Mouse (Mus musculus) liver, embryonic 16.5 days (tissue): ENCODE measurements at regions not wholly inside any gene's neighbourhood (a gene's known extent, or its start where the extent isn't known, plus 50 kb on each side); places are given as distances from the start of the nearest gene placed in this dataset.

Experiments used
- ATAC-seq: fragments of 200-750 bp; cut with Nextera tagmentation; 2 replicates; pipeline ENCODE4 v1.8.0; 2017; ENCODE audit warnings: low read depth, mild to moderate bottlenecking, moderate number of reproducible peaks, moderate library complexity
- H3K27ac ChIP-seq: fragments of 300-500 bp; sonication (generic); 2 replicates; pipeline ENCODE4 v1.5.1; 2014; ENCODE audit warnings: mild to moderate bottlenecking, low read length
- H3K27me3 ChIP-seq: fragments of 300-500 bp; sonication (generic); 2 replicates; pipeline ENCODE4 v1.6.1; 2014; ENCODE audit warnings: low read depth, low read length, mixed read lengths; ENCODE audit not compliant: control insufficient read depth, insufficient read depth
- H3K36me3 ChIP-seq: fragments of 300-500 bp; sonication (generic); 2 replicates; pipeline ENCODE4 v1.6.1; 2014; ENCODE audit warnings: mild to moderate bottlenecking; ENCODE audit not compliant: control insufficient read depth, insufficient read depth
- H3K4me1 ChIP-seq: fragments of 300-500 bp; sonication (generic); 2 replicates; pipeline ENCODE4 v1.6.1; 2014; ENCODE audit warnings: low read depth, low read length, mixed read lengths; ENCODE audit not compliant: control insufficient read depth
- H3K4me2 ChIP-seq: fragments of 300-500 bp; sonication (generic); 2 replicates; pipeline ENCODE4 v1.6.1; 2014; ENCODE audit warnings: low read depth, low read length, mixed read lengths
- H3K4me3 ChIP-seq: fragments of 300-500 bp; sonication (generic); 2 replicates; pipeline ENCODE4 v1.5.1; 2014; ENCODE audit warnings: low read depth, mild to moderate bottlenecking, low read length
- H3K9ac ChIP-seq: fragments of 300-500 bp; sonication (generic); 2 replicates; pipeline ENCODE4 v1.6.1; 2014; ENCODE audit warnings: low read depth, low read length
- H3K9me3 ChIP-seq: fragments of 300-500 bp; sonication (generic); replicated peaks from 2 replicates; pipeline ENCODE4 v1.6.1; 2016; ENCODE audit warnings: low read length; ENCODE audit not compliant: control insufficient read depth
- WGBS: fragments of 180-500 bp; shearing (Covaris S2); extraction: QIAGEN DNeasy Blood & Tissue Kit; methylation state at CpG from one replicate; pipeline ENCODE4 v1.1.7; 2014; ENCODE audit not compliant: insufficient replicate concordance; 5-methylcytosine and 5-hydroxymethylcytosine counted together

GRCm38 (mm10) chr9:77845664-77846290 lies 71.4 kb upstream of the Elovl5 start:
- 72% methylated on average over 11 of the region's 11 CpGs for WGBS
- no peaks in the 10 kb centered on the region for H3K9me3 ChIP-seq
- no peak overlapping the region for H3K27ac ChIP-seq
- H3K4me2 ChIP-seq, result no peak overlapping the region
- H3K9ac ChIP-seq, result no peak overlapping the region
- no peaks in the 10 kb centered on the region for H3K36me3 ChIP-seq
- H3K27me3 ChIP-seq, result no peaks in the 10 kb centered on the region
- peak; percentile 68 for ATAC-seq
- no peak overlapping the region for H3K4me3 ChIP-seq
- H3K4me1 ChIP-seq, result no peaks in the 10 kb centered on the region

DNA sequence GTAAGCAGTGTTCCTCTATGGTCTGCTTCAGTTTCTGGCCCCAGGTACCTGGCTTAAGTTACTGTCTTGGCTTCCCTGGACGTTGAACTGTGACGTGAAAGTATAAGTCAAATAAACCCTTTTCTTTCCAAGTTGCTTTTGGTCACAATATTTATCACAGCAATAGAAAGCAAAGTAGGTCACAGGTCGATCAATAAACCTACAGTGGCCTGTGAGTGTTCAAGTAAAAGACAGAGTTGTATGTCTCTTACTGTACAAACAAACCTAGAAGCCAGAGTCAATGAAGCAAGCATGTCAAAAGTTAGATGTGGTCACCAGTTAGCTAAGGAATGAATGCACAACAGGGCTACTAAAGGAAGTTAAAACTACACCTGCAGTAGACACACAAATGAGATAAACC lies 68.6 kb upstream of the Elovl5 start:
- Histone ChIP-seq H3K4me1 (no peaks in the 10 kb centered on the region), H3K4me3 (no peak overlapping the region), H3K36me3 (no peaks in the 10 kb centered on the region), H3K9ac (no peak overlapping the region), H3K27ac (peak overlapping the region; percentile 39; the same call in 1 of the 2 replicates), H3K9me3 (no peaks in the 10 kb centered on the region), H3K4me2 (no peak overlapping the region), H3K27me3 (no peaks in the 10 kb centered on the region)
- 45% methylated on average over 3 of the region's 3 CpGs for WGBS
- peak; percentile 61 for ATAC-seq

- WGBS, result 70% methylated on average over 4 of the region's 4 CpGs
- H3K4me3 ChIP-seq, result no peak overlapping the region
- H3K36me3 ChIP-seq, result no peaks in the 10 kb centered on the region
- no peaks in the 10 kb centered on the region for H3K4me1 ChIP-seq
- H3K9ac ChIP-seq, result no peak overlapping the region
- H3K9me3 ChIP-seq, result no peaks in the 10 kb centered on the region
- H3K4me2 ChIP-seq, result no peak overlapping the region
- H3K27me3 ChIP-seq, result no peaks in the 10 kb centered on the region
- H3K27ac ChIP-seq, result no peak overlapping the region
- ATAC-seq, result no peak
Measured at GRCm38 (mm10) chr9:77849343-77849742, 67.8 kb upstream of the Elovl5 start.

- Histone ChIP-seq H3K27ac (no peak overlapping the region), H3K4me1 (no peaks in the 10 kb centered on the region), H3K9ac (no peak overlapping the region), H3K9me3 (no peaks in the 10 kb centered on the region), H3K4me2 (no peak overlapping the region), H3K27me3 (no peaks in the 10 kb centered on the region), H3K4me3 (no peak overlapping the region), H3K36me3 (no peaks in the 10 kb centered on the region)
- 61% methylated on average over 6 of the region's 6 CpGs for WGBS
- no peak for ATAC-seq
Measured at GRCm38 (mm10) chr9:77851336-77851735, 65.8 kb upstream of the Elovl5 start.

DNA sequence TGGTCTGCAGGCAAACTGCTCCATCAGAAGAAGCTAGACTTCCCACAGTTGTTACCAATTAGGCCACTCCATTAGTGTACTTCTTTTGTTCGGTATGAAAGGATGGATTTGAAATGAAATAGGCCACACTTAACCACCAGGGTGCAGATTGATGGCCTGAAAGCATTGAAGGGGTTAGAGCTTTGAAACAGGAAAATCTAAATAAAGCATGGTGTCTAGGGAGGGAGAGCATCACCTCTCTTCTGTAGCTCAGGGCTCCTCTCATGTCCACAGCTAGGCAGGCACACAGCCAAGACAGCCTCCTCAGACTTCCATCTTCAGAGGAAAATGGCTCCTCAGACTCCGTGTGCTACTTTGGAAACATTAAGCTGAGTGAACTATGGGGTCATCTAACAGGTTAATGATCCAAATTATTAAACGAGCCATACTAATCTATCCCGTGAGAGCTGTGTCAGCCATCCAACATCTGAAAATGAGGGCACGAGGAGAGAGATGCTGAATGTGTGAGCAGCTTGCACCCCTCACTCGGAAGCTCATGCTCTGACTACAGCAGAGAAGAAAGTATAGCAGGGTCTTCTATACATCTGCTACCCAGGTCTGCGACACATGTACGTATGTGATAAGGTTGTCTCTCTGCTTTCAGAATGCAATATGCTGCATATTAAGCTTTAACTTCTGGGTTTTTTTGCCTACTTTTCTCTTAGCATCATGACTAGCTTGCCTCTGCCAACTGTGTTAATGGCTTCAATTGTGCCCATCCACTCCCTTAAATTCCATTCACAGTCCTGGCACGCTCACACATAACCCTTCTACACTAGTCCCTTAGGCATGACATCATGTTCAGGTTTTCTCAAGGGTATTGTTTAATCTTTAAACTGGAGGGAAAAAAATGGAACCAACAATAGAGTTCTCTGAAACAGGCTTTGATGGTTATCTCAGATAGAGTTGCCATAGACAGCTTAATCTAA lies 59.8 kb upstream of the Elovl5 start:
- H3K4me3 ChIP-seq, result no peak overlapping the region
- H3K4me2 ChIP-seq, result no peak overlapping the region
- ATAC-seq, result no peak
- no peaks in the 10 kb centered on the region for H3K9me3 ChIP-seq
- H3K27me3 ChIP-seq, result no peaks in the 10 kb centered on the region
- no peak overlapping the region for H3K27ac ChIP-seq
- no peaks in the 10 kb centered on the region for H3K36me3 ChIP-seq
- H3K4me1 ChIP-seq, result no peaks in the 10 kb centered on the region
- 61% methylated on average over 9 of the region's 9 CpGs for WGBS
- no peak overlapping the region for H3K9ac ChIP-seq

DNA sequence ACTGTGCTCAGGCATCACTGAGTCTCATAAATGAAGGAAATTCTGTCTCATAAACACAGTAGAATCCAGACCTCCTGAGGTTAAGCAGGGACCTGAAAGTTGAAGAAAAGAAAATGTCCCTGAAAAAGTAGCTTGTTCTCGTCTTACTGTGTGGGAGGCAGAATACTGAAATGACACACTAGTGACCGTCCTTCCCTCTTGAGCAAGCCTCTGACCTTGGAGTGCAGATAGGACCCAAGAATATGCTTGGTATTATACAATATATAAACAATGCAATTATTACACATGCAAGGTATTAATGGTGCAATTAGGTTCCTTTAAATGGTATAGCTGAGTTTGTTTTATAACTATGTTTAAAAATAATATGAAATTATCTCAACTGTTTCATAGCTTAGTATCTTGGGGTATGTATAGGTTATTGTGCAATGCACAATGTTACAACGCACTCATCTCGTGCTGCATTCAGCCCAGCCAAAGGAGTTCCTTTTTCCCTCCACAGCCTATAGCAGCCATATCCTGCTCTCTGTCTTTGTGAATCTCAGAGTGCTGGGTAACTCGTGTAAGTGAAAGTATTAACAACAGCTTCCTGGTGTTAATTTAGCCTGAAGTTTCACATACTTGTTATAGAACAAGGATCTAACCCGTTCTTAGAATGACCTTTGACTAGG lies 58.9 kb upstream of the Elovl5 start:
- H3K27ac ChIP-seq, result no peak overlapping the region
- no peaks in the 10 kb centered on the region for H3K4me1 ChIP-seq
- WGBS, result 32% methylated on average over 6 of the region's 6 CpGs
- H3K9ac ChIP-seq, result no peak overlapping the region
- no peak overlapping the region for H3K4me3 ChIP-seq
- H3K9me3 ChIP-seq, result no peaks in the 10 kb centered on the region
- ATAC-seq, result no peak
- no peak overlapping the region for H3K4me2 ChIP-seq
- no peaks in the 10 kb centered on the region for H3K27me3 ChIP-seq
- no peaks in the 10 kb centered on the region for H3K36me3 ChIP-seq
